Mouse (Mus musculus): Measurements from ENCODE around the gene Tnc.

- TF ChIP-seq POLR2A (IDR thresholded peaks at IDR 0.05; ENCODE audit: low read depth, low read length): peak; percentile 99
- TF ChIP-seq CTCF (IDR thresholded peaks at IDR 0.05; ENCODE audit: borderline replicate concordance, insufficient read depth, low read length): no peak
Observed at GRCm38 (mm10) chr4:64046831-64047493, at the start of gene Tnc.

Measured in embryonic fibroblast, embryonic 13.5 days (primary cell).